In genomic region chr6:24516197-24516596, GRCm38 (mm10) we compare ENCODE assay signal across 10 mouse cellular contexts. TPM values are rescaled to one million over a fixed set of nuclear protein-coding genes. Genes with fewer than 3 reads are reported as not detected.
DNase-seq lines count a peak whose midpoint lies in the region; ATAC-seq and TF ChIP-seq lines count a peak whose summit lies in the region.
"Had no signal": no experiment of that assay in that cellular context is flagged by ENCODE, and none has a peak within 500 bp of the region (broad histone marks: within the 10 kb centered on the region; RNA-seq: fewer than 3 reads in every experiment).

No protein-coding gene starts in this region.

- H3K9ac ChIP-seq in liver, postnatal 0 days (replicated peaks), result no peak overlapping the region
- H3K9ac ChIP-seq in liver, embryonic 12.5 days, result no peak overlapping the region
- H3K9ac ChIP-seq in forebrain, postnatal 0 days, result no peak overlapping the region
- H3K9ac ChIP-seq: embryonic facial prominence, embryonic 15.5 days had no signal

- TF ChIP-seq CTCF in liver, postnatal 0 days (IDR thresholded peaks at IDR 0.05; ENCODE audit: low read depth), result peak; percentile 60
- TF ChIP-seq CTCF in forebrain, postnatal 0 days (IDR thresholded peaks at IDR 0.05; ENCODE audit: low read depth), result peak; percentile 71

- H3K27me3 ChIP-seq in liver, postnatal 0 days (ENCODE audit: insufficient read depth, low read length), result no peaks in the 10 kb centered on the region
- H3K27me3 ChIP-seq in liver, embryonic 12.5 days (replicated peaks), result no peaks in the 10 kb centered on the region
- H3K27me3 ChIP-seq in forebrain, postnatal 0 days (ENCODE audit: insufficient read depth, low read length), result no peaks in the 10 kb centered on the region
- H3K27me3 ChIP-seq: embryonic facial prominence, embryonic 15.5 days had no signal

- peaks cover 20% of the 10 kb centered on the region for H3K36me3 ChIP-seq in liver, postnatal 0 days (replicated peaks; ENCODE audit: insufficient read depth, low read length)
- peaks cover 29% of the 10 kb centered on the region for H3K36me3 ChIP-seq in liver, embryonic 12.5 days
- H3K36me3 ChIP-seq in forebrain, postnatal 0 days (ENCODE audit: insufficient read depth), result peaks cover 8% of the 10 kb centered on the region; the same call in 1 of the 2 replicates

- no peaks in the 10 kb centered on the region for H3K9me3 ChIP-seq in liver, postnatal 0 days (ENCODE audit: low read length)
- H3K9me3 ChIP-seq in liver, embryonic 12.5 days (replicated peaks), result no peaks in the 10 kb centered on the region
- H3K9me3 ChIP-seq in forebrain, postnatal 0 days (ENCODE audit: low read length), result no peaks in the 10 kb centered on the region
- H3K9me3 ChIP-seq: embryonic facial prominence, embryonic 15.5 days had no signal

- H3K4me2 ChIP-seq in liver, postnatal 0 days (ENCODE audit: low read depth, low read length), result no peak overlapping the region
- H3K4me2 ChIP-seq in liver, embryonic 12.5 days, result no peak overlapping the region
- no peak overlapping the region for H3K4me2 ChIP-seq in forebrain, postnatal 0 days (ENCODE audit: low read depth)
- H3K4me2 ChIP-seq: embryonic facial prominence, embryonic 15.5 days had no signal

- 44% methylated on average over 2 of the region's 2 CpGs for WGBS in liver, postnatal 0 days (ENCODE audit: insufficient replicate concordance)
- WGBS in liver, embryonic 12.5 days (ENCODE audit: insufficient replicate concordance), result 36% methylated on average over 2 of the region's 2 CpGs
- WGBS in forebrain, postnatal 0 days, result 45% methylated on average over 2 of the region's 2 CpGs

- no peak overlapping the region for H3K4me3 ChIP-seq in liver, postnatal 0 days (ENCODE audit: low read depth, low read length)
- H3K4me3 ChIP-seq in liver, embryonic 12.5 days, result no peak overlapping the region
- no peak overlapping the region for H3K4me3 ChIP-seq in forebrain, postnatal 0 days (ENCODE audit: low read depth, low read length)
- H3K4me3 ChIP-seq: embryonic facial prominence, embryonic 15.5 days had no signal

- TF ChIP-seq EP300 in liver, postnatal 0 days (IDR thresholded peaks at IDR 0.05; ENCODE audit: low read depth), result no peak

- H3K4me1 ChIP-seq in liver, postnatal 0 days (ENCODE audit: insufficient read depth), result no peaks in the 10 kb centered on the region
- H3K4me1 ChIP-seq in liver, embryonic 12.5 days, result 0 out of 2 replicates have a peak, but pooled peaks cover 5% of the 10 kb centered on the region
- H3K4me1 ChIP-seq in forebrain, postnatal 0 days (ENCODE audit: insufficient read depth), result peaks cover 9% of the 10 kb centered on the region

- peak; percentile 35 to 51 for DNase-seq in cerebellum, postnatal 10 days
- no peak for DNase-seq in cerebellum, adult 9-11 months
- DNase-seq in liver, postnatal 0 days, result no peak
- DNase-seq in forebrain, postnatal 0 days, result peak; percentile 68
- peak; percentile 56 for DNase-seq in naive thymus-derived CD4-positive, alpha-beta T cell, adult 2 months (ENCODE audit: low read depth)
- DNase-seq in spleen, adult 18-20 months, result no peak
- DNase-seq in adrenal gland, adult 18-20 months (ENCODE audit: low spot score in 2 of 2), result no peak

- no peak overlapping the region for H3K27ac ChIP-seq in liver, postnatal 0 days (ENCODE audit: low read depth)
- no peak overlapping the region for H3K27ac ChIP-seq in liver, embryonic 12.5 days
- no peak overlapping the region for H3K27ac ChIP-seq in forebrain, postnatal 0 days (ENCODE audit: low read depth, low read length)
- H3K27ac ChIP-seq: embryonic facial prominence, embryonic 15.5 days had no signal

- no peak for ATAC-seq in liver, postnatal 0 days
- no peak for ATAC-seq in liver, embryonic 12.5 days
- ATAC-seq in forebrain, postnatal 0 days, result peak; percentile 74

RNA-seq across cellular contexts. Expression of gene Iqub, which starts 1.3 kb away (rescaled TPM):
- 0.05 TPM in 1 of 2 replicates, not detected in the other for polyA plus RNA-seq in liver, postnatal 0 days (2015; fragmentation: Nextera tagmentation; extraction: Ambion mirVana)
- 0.07 TPM in 1 of 2 replicates, not detected in the other for polyA plus RNA-seq in liver, embryonic 12.5 days (2016; fragmentation: Nextera tagmentation; extraction: Ambion mirVana)
- total RNA-seq in forebrain, postnatal 0 days (2014; rRNA removed), result 1.5 and 1.6 TPM in 2 replicates
- polyA plus RNA-seq in forebrain, postnatal 0 days (2015; fragmentation: Nextera tagmentation; extraction: Ambion mirVana), result 1.3 and 1.5 TPM in 2 replicates
- total RNA-seq in adrenal gland, adult 18-20 months (2021), result under 1 TPM; 0.16 to 0.17 TPM

RNA-seq across cellular contexts. Expression of gene Ndufa5, which starts 11.6 kb away (rescaled TPM):
- 303 and 316 TPM in 2 replicates for polyA plus RNA-seq in liver, postnatal 0 days (2015; fragmentation: Nextera tagmentation; extraction: Ambion mirVana)
- polyA plus RNA-seq in liver, embryonic 12.5 days (2016; fragmentation: Nextera tagmentation; extraction: Ambion mirVana), result 274 and 277 TPM in 2 replicates
- total RNA-seq in forebrain, postnatal 0 days (2014; rRNA removed), result 54.9 and 82.2 TPM in 2 replicates
- 469 and 592 TPM in 2 replicates for polyA plus RNA-seq in forebrain, postnatal 0 days (2015; fragmentation: Nextera tagmentation; extraction: Ambion mirVana)
- 100 to 1,000 TPM; 302 to 409 TPM for total RNA-seq in adrenal gland, adult 18-20 months (2021)

RNA-seq across cellular contexts. Expression of gene Asb15, which starts 11.7 kb away (rescaled TPM):
- not detected in 2 replicates for polyA plus RNA-seq in liver, postnatal 0 days (2015; fragmentation: Nextera tagmentation; extraction: Ambion mirVana)
- 0.04 TPM in 1 of 2 replicates, not detected in the other for polyA plus RNA-seq in liver, embryonic 12.5 days (2016; fragmentation: Nextera tagmentation; extraction: Ambion mirVana)
- not detected in 2 replicates for total RNA-seq in forebrain, postnatal 0 days (2014; rRNA removed)
- 0.05 TPM in 1 of 2 replicates, not detected in the other for polyA plus RNA-seq in forebrain, postnatal 0 days (2015; fragmentation: Nextera tagmentation; extraction: Ambion mirVana)
- under 1 TPM in 1 of 2 experiments, not detected in 1; 0.10 TPM for total RNA-seq in adrenal gland, adult 18-20 months (2021)
- total RNA-seq: layer of hippocampus, postnatal 14 days had no signal
- polyA plus RNA-seq: embryonic facial prominence, embryonic 15.5 days had no signal

Comparison
In these comparisons a context has a peak if more than half of its experiments do, and no peak if none do; other contexts are left out.
1. DNase-seq: peak in cerebellum, postnatal 10 days (2 of 2), forebrain, postnatal 0 days (single experiment) and naive thymus-derived CD4-positive, alpha-beta T cell, adult 2 months (single experiment); none in cerebellum, adult 9-11 months (single experiment), liver, postnatal 0 days (single experiment), spleen, adult 18-20 months (0 of 2) and adrenal gland, adult 18-20 months (0 of 2).